Mouse (Mus musculus) CD4-positive helper T cell, adult 2 months (primary cell): ENCODE data around the gene Dek.

Source experiments
- DNase-seq: peaks from one replicate; pipeline ENCODE4 v3.0.0-alpha.2; 2012; ENCODE audit warnings: low read depth, missing footprints, low spot score

The Dek gene

GRCm38 (mm10) chr13:47105711-47106579 lies at the start of gene Dek:
Gene Dek (minus strand): TSS chr13:47106201.
- DNase-seq: peak; percentile 91

GRCm38 (mm10) chr13:47154866-47155265 lies 48.9 kb upstream of the Dek start:
- no peak for DNase-seq

- no peak for DNase-seq
These were observed 47.2 kb upstream of the Dek start for GRCm38 (mm10) chr13:47153206-47153605.

GRCm38 (mm10) chr13:47152390-47152789 lies 46.4 kb upstream of the Dek start:
- peak; percentile 30 for DNase-seq

GRCm38 (mm10) chr13:47151060-47151459 lies 45.1 kb upstream of the Dek start:
- no peak for DNase-seq

- DNase-seq: no peak
These were observed 44.0 kb upstream of the Dek start for GRCm38 (mm10) chr13:47149993-47150392.

GRCm38 (mm10) chr13:47148573-47148972 lies 42.6 kb upstream of the Dek start:
- peak; percentile 5 for DNase-seq

- no peak for DNase-seq
These were observed 40.4 kb upstream of the Dek start for GRCm38 (mm10) chr13:47146388-47146787.

- no peak for DNase-seq
These were observed 39.9 kb upstream of the Dek start for GRCm38 (mm10) chr13:47145939-47146338.

- DNase-seq: no peak
These were observed 36.8 kb upstream of the Dek start for GRCm38 (mm10) chr13:47142764-47143163.

GRCm38 (mm10) chr13:47135741-47136140 lies 29.7 kb upstream of the Dek start:
- no peak for DNase-seq

GRCm38 (mm10) chr13:47134836-47135235 lies 28.8 kb upstream of the Dek start:
- DNase-seq: no peak

- peak; percentile 16 for DNase-seq
These were observed 27.1 kb upstream of the Dek start for GRCm38 (mm10) chr13:47133058-47133457.

- no peak for DNase-seq
These were observed 23.1 kb upstream of the Dek start for GRCm38 (mm10) chr13:47129090-47129489.

- DNase-seq: no peak
These were observed 19.6 kb upstream of the Dek start for GRCm38 (mm10) chr13:47125595-47125994.

GRCm38 (mm10) chr13:47124986-47125385 lies 19.0 kb upstream of the Dek start:
- DNase-seq: no peak

- no peak for DNase-seq
These were observed 18.4 kb upstream of the Dek start for GRCm38 (mm10) chr13:47124449-47124848.

GRCm38 (mm10) chr13:47122537-47123430 lies 16.8 kb upstream of the Dek start, which contains the start of gene Rnf144b:
Gene Rnf144b (plus strand): TSS chr13:47122656.
- peak; percentile 26 for DNase-seq

GRCm38 (mm10) chr13:47121333-47121889 lies 15.4 kb upstream of the Dek start:
- DNase-seq: no peak

- DNase-seq: no peak
These were observed 10.0 kb upstream of the Dek start for GRCm38 (mm10) chr13:47116000-47116399.

- no peak for DNase-seq
These were observed 6.9 kb upstream of the Dek start for GRCm38 (mm10) chr13:47112924-47113323.

GRCm38 (mm10) chr13:47112056-47112455 lies 6.1 kb upstream of the Dek start:
- DNase-seq: no peak
